Mouse (Mus musculus): ENCODE measurements around the gene Anxa7.

Anxa7 gene

GRCm38 (mm10) chr14:20479291-20480194 is at the start of gene Anxa7:
Gene Anxa7 (minus strand): TSS chr14:20480133.
- DNase-seq, result peak; percentile 88

GRCm38 (mm10) chr14:20529643-20530042 is 49.7 kb upstream of the Anxa7 start:
- no peak for DNase-seq

DNA sequence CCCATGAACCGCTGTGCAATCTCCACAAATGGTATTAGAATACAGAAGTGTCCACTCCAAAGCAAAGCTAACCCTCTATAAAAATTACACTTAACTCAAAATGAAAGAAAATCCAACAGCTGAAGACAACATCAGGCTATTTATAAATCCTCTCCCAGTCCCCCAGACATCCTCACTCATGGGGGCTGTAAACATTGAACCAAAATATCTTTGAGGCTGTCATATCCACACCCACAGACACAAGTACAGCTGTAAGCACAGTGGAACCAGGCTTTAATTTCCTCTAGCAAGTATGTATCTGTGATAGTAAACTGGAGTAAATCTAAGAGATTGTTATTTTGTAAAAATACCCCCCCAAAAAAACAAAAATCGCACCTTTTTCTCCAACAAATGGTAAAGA is 40.2 kb upstream of the Anxa7 start:
- DNase-seq, result no peak

GRCm38 (mm10) chr14:20508424-20508823 is 28.5 kb upstream of the Anxa7 start:
- DNase-seq, result no peak

GRCm38 (mm10) chr14:20502966-20503365 is 23.0 kb upstream of the Anxa7 start:
- no peak for DNase-seq

GRCm38 (mm10) chr14:20499982-20500381 is 20.0 kb upstream of the Anxa7 start:
- DNase-seq, result no peak

DNA sequence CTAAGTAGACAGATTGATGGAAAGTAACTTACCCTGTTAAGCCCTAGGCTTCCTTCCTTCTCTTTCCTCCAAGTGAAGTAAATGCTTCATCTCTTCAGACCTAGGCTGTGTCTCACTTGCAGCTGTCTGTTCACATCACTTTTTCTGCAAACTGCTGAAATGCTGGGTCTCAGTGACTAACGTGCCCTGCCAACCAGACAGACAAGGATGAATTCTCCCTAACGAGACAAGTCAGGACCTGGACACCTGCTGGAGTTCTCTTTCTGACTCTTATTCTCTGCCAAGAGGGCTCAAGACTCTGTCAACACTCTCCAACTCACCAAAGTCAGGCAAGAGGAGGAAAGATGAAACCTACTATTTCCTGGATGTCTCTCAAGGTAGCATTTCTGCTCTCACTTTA is 16.7 kb upstream of the Anxa7 start, which contains the start of gene Mss51:
Mss51 (minus strand) TSS at position 299 of the 400 bp plus-strand sequence.
- DNase-seq, result no peak

- no peak for DNase-seq
Observed at GRCm38 (mm10) chr14:20486031-20486430, 6.1 kb upstream of the Anxa7 start.

- no peak for DNase-seq
Observed at GRCm38 (mm10) chr14:20482051-20482751, 2.3 kb upstream of the Anxa7 start.

DNA sequence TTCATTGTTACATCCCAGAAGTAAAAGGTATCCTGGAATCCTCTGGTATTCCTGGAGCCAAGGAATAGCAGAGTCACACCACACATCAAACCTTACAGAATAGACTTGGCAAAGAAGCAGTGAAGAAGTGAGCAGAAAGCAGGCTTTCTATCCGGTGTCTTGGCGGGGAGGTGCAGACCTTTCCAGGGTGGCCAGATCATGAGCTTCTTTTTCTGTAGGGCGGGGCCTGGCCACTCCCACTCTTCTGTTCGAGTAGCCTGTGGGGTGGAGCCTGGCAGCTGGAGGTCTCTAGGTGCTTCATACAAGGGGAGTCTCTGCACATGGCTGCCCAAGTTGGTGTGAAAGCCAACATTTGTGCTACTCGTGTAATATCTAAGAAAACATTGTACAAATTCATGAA is 1.3 kb upstream of the Anxa7 start:
- DNase-seq, result peak; percentile 41

DNA sequence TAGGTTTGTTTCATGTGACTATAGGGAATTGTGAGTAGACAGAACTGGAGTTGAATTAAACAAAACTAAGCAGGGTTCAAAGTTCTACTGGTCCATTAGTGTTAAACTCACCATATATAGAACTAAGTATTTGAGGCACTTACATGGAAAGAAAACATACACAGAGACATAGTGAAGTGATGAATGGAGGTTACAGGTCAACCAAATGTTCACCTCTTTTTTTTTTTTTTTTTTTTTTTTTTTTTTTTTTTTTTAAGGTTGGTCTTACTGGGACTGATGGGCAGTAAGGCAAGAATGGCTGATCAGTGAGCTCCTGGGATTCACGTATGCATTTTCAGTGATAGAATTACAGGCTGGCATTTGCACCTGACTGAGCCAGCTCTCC is 254 bp upstream of the Anxa7 start:
- no peak for DNase-seq

GRCm38 (mm10) chr14:20478801-20479200 is 1.1 kb downstream of the Anxa7 start:
- DNase-seq, result peak; percentile 56

GRCm38 (mm10) chr14:20478385-20478784 is 1.5 kb downstream of the Anxa7 start:
- DNase-seq, result no peak

- DNase-seq, result no peak
Observed at GRCm38 (mm10) chr14:20477261-20478025, 2.5 kb downstream of the Anxa7 start.

DNA sequence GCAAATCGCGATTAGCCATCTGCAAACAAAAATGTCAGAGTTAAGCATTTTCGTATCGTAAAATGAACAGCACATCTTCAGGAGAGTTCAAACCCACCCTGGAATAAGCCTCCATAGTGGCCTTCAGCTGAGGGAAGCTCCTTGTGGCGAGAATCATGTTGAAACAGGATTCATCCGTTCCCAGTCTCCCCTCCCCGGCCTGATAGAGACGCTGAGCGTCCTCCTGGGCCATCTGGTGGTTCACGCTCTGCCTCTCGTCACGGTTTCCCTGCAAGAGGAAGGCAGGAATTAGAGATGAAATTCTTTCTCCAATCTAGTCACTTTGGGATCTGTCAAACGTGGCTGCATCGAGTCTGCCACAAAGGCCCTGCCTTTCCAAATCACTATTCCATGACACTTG is 19.7 kb downstream of the Anxa7 start:
- no peak for DNase-seq

DNA sequence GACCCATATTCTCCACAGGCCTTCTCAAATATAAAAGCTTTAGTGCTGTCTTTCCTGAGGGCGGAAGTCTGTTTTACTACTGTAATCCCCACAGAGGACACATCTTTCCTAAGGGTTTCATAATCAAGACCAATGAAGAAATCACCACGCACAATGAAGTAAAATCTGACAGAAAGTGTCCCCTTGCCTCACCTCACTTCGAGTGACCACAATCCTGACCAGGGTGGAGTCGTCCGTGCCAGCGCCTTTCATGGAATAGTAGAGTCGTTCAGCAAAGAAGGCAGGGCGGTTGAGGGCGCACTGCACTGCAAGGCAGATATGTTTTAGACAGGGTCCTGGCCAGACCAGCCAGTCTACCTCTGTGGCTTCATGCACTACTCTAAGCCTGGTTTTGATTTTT is 21.6 kb downstream of the Anxa7 start:
- DNase-seq, result no peak

DNA sequence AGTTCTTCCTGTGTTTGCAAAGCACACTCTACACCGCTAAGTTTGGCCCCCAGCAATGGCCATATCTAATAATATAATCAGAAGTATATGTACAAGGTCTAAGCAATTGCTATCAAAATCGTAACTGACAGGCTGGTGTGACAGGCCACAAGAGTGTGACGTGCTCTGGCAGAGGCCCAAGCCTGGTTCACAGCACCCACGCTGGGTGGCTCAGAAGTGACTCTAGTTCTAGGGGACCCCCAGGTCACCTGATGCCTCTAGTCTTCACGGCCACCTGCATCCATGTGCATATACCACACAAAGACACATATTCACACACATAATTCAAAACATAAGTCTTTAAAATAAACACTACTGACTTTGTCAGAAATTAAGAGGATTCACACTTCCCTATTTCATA is 27.0 kb downstream of the Anxa7 start:
- DNase-seq, result peak; percentile 10

DNA sequence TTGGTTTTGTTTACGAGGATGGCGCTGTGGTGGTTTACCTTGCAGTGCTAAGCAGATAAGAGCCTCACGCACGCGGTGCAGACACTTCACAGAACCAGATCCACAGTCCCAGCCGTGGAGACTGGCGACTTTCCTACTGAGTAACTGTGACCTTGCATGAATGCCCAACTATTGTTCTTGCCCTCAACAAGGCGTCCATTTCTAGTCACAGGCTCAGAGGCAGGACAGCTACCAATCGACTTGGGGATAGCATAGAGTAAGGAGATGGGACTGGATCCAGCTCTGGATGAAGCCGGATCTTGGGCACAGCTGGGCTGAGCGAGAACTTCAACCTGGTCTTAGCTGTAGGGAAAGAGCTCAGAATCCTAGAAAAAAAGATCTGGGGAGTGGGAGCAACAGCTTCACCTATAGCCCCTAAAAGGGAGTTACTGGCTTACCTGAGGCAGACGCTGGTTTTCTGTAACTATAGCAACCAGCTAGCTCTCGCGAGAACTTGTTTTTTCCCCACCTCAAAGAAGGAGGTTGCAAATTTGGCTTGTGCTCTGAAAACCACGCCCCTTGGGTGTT is 28.1 kb downstream of the Anxa7 start, which contains the start of gene Cfap70:
Cfap70 (minus strand) TSS at position 462 of the 567 bp plus-strand sequence.
- peak; percentile 80 for DNase-seq

- no peak for DNase-seq
Observed at GRCm38 (mm10) chr14:20451302-20451701, 28.6 kb downstream of the Anxa7 start.

DNA sequence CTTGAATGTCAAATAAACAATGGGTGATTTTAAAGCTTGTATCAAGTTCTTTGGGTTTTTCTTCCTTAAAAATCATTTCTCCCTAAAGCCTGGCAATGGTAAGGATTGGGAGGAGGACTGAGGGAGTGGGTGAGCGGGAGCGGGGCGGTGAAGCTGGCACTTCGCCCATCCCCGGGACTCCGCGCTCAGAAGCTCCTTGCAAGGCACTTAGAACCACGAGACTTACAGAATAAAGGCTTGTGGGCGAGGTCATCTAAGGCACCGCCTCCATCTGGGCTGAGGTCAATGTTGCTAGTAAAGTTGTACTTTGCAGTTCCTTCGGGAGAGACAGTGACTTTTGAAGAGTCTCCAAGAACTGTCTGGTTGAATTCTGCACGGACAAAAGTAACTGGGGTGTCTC is 32.7 kb downstream of the Anxa7 start:
- DNase-seq, result peak; percentile 29

DNA sequence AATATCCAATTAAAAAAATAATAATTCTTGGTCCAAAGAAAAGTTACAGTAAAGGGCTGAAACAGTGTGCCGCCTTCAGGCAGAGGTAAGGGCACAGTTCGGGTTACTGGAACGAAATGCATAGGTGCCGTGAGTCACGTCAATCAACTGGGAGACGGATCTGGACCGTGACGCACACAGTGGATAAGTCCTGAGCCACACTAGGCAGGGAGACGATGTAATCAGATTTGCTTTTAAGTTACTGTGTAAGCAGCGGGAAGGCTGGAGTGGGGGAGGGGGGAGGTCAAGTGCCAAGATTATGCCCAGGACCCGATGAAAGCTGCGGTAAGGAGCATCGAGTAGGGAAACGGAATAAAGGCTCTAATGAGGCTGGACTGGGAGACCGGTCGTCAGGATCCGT is 37.7 kb downstream of the Anxa7 start:
- DNase-seq, result no peak

- DNase-seq, result no peak
Observed at GRCm38 (mm10) chr14:20436976-20437375, 43.0 kb downstream of the Anxa7 start.

- no peak for DNase-seq
Observed at GRCm38 (mm10) chr14:20432420-20432819, 47.5 kb downstream of the Anxa7 start.

All from kidney, postnatal 10 days (tissue).